Mouse (Mus musculus) bone marrow macrophage, adult 2 months (primary cell): ENCODE measurements around the gene Anp32e.

ENCODE experiments used
- CTCF ChIP-seq: IDR thresholded peaks from 2 replicates; pipeline ENCODE4 v1.5.1; 2012; ENCODE audit warnings: low read depth, mild to moderate bottlenecking, low read length, moderate library complexity
- POLR2A ChIP-seq: IDR thresholded peaks from 2 replicates; pipeline ENCODE4 v1.6.1; 2012; ENCODE audit warnings: mild to moderate bottlenecking, low read depth, low read length, borderline replicate concordance

GRCm38 (mm10) chr3:95914706-95915105 lies 14.3 kb upstream of the Anp32e start:
- TF ChIP-seq CTCF: no peak
- TF ChIP-seq POLR2A: no peak
